Mouse (Mus musculus) limb, embryonic 10.5 days (tissue): ENCODE results near the gene Ubr1. TPM values are rescaled to one million over a fixed set of nuclear protein-coding genes. Genes with fewer than 3 reads are reported as not detected.

Experiments used
- DNase-seq: peaks from one replicate; pipeline ENCODE4 v3.0.0-alpha.2; 2017; ENCODE audit warnings: low spot score
- H3K27ac ChIP-seq: fragments of 300-500 bp; sonication (generic); 2 replicates; pipeline ENCODE4 v1.5.1; 2016; ENCODE audit warnings: mild to moderate bottlenecking
- H3K27me3 ChIP-seq: fragments of 300-500 bp; sonication (generic); 2 replicates; pipeline ENCODE4 v1.6.1; 2016; ENCODE audit warnings: low read depth, mild to moderate bottlenecking; ENCODE audit not compliant: poor library complexity, severe bottlenecking
- H3K36me3 ChIP-seq: fragments of 300-500 bp; sonication (generic); 2 replicates; pipeline ENCODE4 v1.6.1; 2016; ENCODE audit warnings: mild to moderate bottlenecking, moderate library complexity
- H3K4me1 ChIP-seq: fragments of 300-500 bp; sonication (generic); 2 replicates; pipeline ENCODE4 v1.6.1; 2016
- H3K4me3 ChIP-seq: fragments of 300-500 bp; sonication (generic); 2 replicates; pipeline ENCODE4 v1.5.1; 2016; ENCODE audit warnings: mild to moderate bottlenecking, moderate library complexity
- H3K9me3 ChIP-seq: fragments of 300-500 bp; sonication (generic); replicated peaks from 2 replicates; pipeline ENCODE4 v1.6.1; 2016; ENCODE audit warnings: mild to moderate bottlenecking
- WGBS: fragments of 180-500 bp; shearing (Covaris S2); methylation state at CpG from one replicate; pipeline ENCODE4 v1.1.7; 2016; 5-methylcytosine and 5-hydroxymethylcytosine counted together
- microRNA-seq: library from miRNA; unstranded; fragments of <30 nt; microRNA quantifications from one replicate; pipeline ENCODE4, GENCODE M21; 2017
- polyA plus RNA-seq: library from polyadenylated mRNA; unstranded; fragments of >200 nt; fragmentation: Nextera tagmentation; extraction: Ambion mirVana; gene quantifications from 2 replicates; pipeline ENCODE4 v1.2.1, GENCODE M21; 2016

Gene Ubr1
- polyA plus RNA-seq, 1 experiment from 2014 or later, result 31.7 TPM

GRCm38 (mm10) chr2:120841211-120841610, 129.3 kb downstream of the Ubr1 start:
- H3K36me3 ChIP-seq, result 0 out of 2 replicates have a peak, but pooled peaks cover 2% of the 10 kb centered on the region
- H3K9me3 ChIP-seq, result no peaks in the 10 kb centered on the region
- H3K27ac ChIP-seq, result no peak overlapping the region
- no peak overlapping the region for H3K4me3 ChIP-seq
- no peak for DNase-seq
- WGBS, result 91% methylated on average over 1 of the region's 1 CpGs
- no peaks in the 10 kb centered on the region for H3K27me3 ChIP-seq
- H3K4me1 ChIP-seq, result no peaks in the 10 kb centered on the region

GRCm38 (mm10) chr2:120835167-120835566, 135.3 kb downstream of the Ubr1 start:
- 94% methylated on average over 4 of the region's 4 CpGs for WGBS
- Histone ChIP-seq H3K4me3 (no peak overlapping the region), H3K9me3 (no peaks in the 10 kb centered on the region), H3K27me3 (no peaks in the 10 kb centered on the region), H3K36me3 (peaks cover 16% of the 10 kb centered on the region), H3K4me1 (no peaks in the 10 kb centered on the region), H3K27ac (no peak overlapping the region)
- DNase-seq, result no peak

- 66% methylated on average over 1 of the region's 1 CpGs for WGBS
- peaks cover 10% of the 10 kb centered on the region; the same call in 1 of the 2 replicates for H3K36me3 ChIP-seq
- H3K9me3 ChIP-seq, result no peaks in the 10 kb centered on the region
- H3K4me3 ChIP-seq, result no peak overlapping the region
- no peak overlapping the region for H3K27ac ChIP-seq
- no peaks in the 10 kb centered on the region for H3K27me3 ChIP-seq
- DNase-seq, result no peak
- H3K4me1 ChIP-seq, result no peaks in the 10 kb centered on the region
Measured at GRCm38 (mm10) chr2:120826936-120827638, 143.4 kb downstream of the Ubr1 start.

Small RNA genes lying within 50 kb of the gene (microRNA-seq; reads per million reads assigned to microRNA genes)
- not detected for gene Gm44325

Other genes with a start within 250 kb of the Ubr1 start
- gene Cdan1, start 120.6 kb downstream of the Ubr1 start, polyA plus RNA-seq, result 5.7 TPM in 2 replicates
- 3.7 and 5.0 TPM in 2 replicates for gene Ttbk2, start 120.1 kb downstream of the Ubr1 start, polyA plus RNA-seq
- 0.68 and 0.72 TPM in 2 replicates for gene Tmem62, start 6.3 kb upstream of the Ubr1 start, polyA plus RNA-seq
- gene Ccndbp1, start 37.7 kb upstream of the Ubr1 start, polyA plus RNA-seq, result 28.1 and 34.6 TPM in 2 replicates
- 5.5 and 7.6 TPM in 2 replicates for gene Epb42, start 66.4 kb upstream of the Ubr1 start, polyA plus RNA-seq
- not detected in 2 replicates for gene Tgm5, start 115.1 kb upstream of the Ubr1 start, polyA plus RNA-seq
- not detected in 2 replicates for gene Tgm7, start 139.1 kb upstream of the Ubr1 start, polyA plus RNA-seq
- 15.4 and 22.2 TPM in 2 replicates for gene Adal, start 169.7 kb upstream of the Ubr1 start, polyA plus RNA-seq
- 18.2 and 22.6 TPM in 2 replicates for gene Lcmt2, start 169.9 kb upstream of the Ubr1 start, polyA plus RNA-seq
- 78.0 and 82.8 TPM in 2 replicates for gene Tubgcp4, start 199.9 kb upstream of the Ubr1 start, polyA plus RNA-seq
- gene Zscan29, start 200.4 kb upstream of the Ubr1 start, polyA plus RNA-seq, result 9.8 and 10.2 TPM in 2 replicates